Mouse (Mus musculus): ENCODE data around the gene Oas1a. TPM values are rescaled to one million over a fixed set of nuclear protein-coding genes. Genes with fewer than 3 reads are reported as not detected.
"Not testable (repeated sequence)": the region's sequence is repeated elsewhere in the genome, so short reads cannot be mapped to it uniquely, and the experiment has no call there.

Oas1a gene
- polyA plus RNA-seq, 1 experiment, result 1.6 TPM

- Histone ChIP-seq H3K27ac (ENCODE audit: insufficient read depth, low read length) (no peak overlapping the region), H3K4me1 (ENCODE audit: control insufficient read depth, insufficient read depth, low read length) (peaks cover 4% of the 10 kb centered on the region; the same call in 1 of the 2 replicates), H3K4me3 (replicated peaks; ENCODE audit: insufficient read depth, low read depth, low read length) (no peak overlapping the region), H3K27me3 (ENCODE audit: control insufficient read depth, insufficient read depth, low read length) (no peaks in the 10 kb centered on the region)
- TF ChIP-seq CTCF (IDR thresholded peaks at IDR 0.05; ENCODE audit: borderline replicate concordance, insufficient read depth, low read depth, low read length), result no peak
- TF ChIP-seq POLR2A (IDR thresholded peaks at IDR 0.05; ENCODE audit: borderline replicate concordance, insufficient read depth, low read length), result no peak
- WGBS, result 93% methylated on average over 5 of the region's 5 CpGs
- no peak for DNase-seq
These were observed 5.3 kb downstream of the Oas1a start for GRCm38 (mm10) chr5:120902056-120902455.

- 59% methylated on average over 1 of the region's 1 CpGs for WGBS
- no peaks in the 10 kb centered on the region for H3K27me3 ChIP-seq (ENCODE audit: control insufficient read depth, insufficient read depth, low read length)
- no peak for TF ChIP-seq POLR2A (IDR thresholded peaks at IDR 0.05; ENCODE audit: borderline replicate concordance, insufficient read depth, low read length)
- no peak for TF ChIP-seq CTCF (IDR thresholded peaks at IDR 0.05; ENCODE audit: borderline replicate concordance, insufficient read depth, low read depth, low read length)
- no peak overlapping the region for H3K27ac ChIP-seq (ENCODE audit: insufficient read depth, low read length)
- DNase-seq, result no peak
- H3K4me3 ChIP-seq (replicated peaks; ENCODE audit: insufficient read depth, low read depth, low read length), result no peak overlapping the region
- H3K4me1 ChIP-seq (ENCODE audit: control insufficient read depth, insufficient read depth, low read length), result peaks cover 4% of the 10 kb centered on the region
These were observed 6.7 kb downstream of the Oas1a start for GRCm38 (mm10) chr5:120900666-120901065.

- TF ChIP-seq CTCF (IDR thresholded peaks at IDR 0.05; ENCODE audit: borderline replicate concordance, insufficient read depth, low read depth, low read length), result no peak
- no peak for TF ChIP-seq POLR2A (IDR thresholded peaks at IDR 0.05; ENCODE audit: borderline replicate concordance, insufficient read depth, low read length)
- Histone ChIP-seq H3K27me3 (ENCODE audit: control insufficient read depth, insufficient read depth, low read length) (no peaks in the 10 kb centered on the region), H3K4me1 (ENCODE audit: control insufficient read depth, insufficient read depth, low read length) (peaks cover 4% of the 10 kb centered on the region), H3K27ac (ENCODE audit: insufficient read depth, low read length) (no peak overlapping the region), H3K4me3 (replicated peaks; ENCODE audit: insufficient read depth, low read depth, low read length) (no peak overlapping the region)
- no peak for DNase-seq
These were observed 8.6 kb downstream of the Oas1a start for GRCm38 (mm10) chr5:120898726-120899125.

- H3K27ac ChIP-seq (ENCODE audit: insufficient read depth, low read length), result no peak overlapping the region
- H3K4me1 ChIP-seq (ENCODE audit: control insufficient read depth, insufficient read depth, low read length), result peaks cover 7% of the 10 kb centered on the region
- TF ChIP-seq POLR2A (IDR thresholded peaks at IDR 0.05; ENCODE audit: borderline replicate concordance, insufficient read depth, low read length) (no peak), CTCF (IDR thresholded peaks at IDR 0.05; ENCODE audit: borderline replicate concordance, insufficient read depth, low read depth, low read length) (no peak)
- WGBS, result 97% methylated on average over 6 of the region's 6 CpGs
- H3K27me3 ChIP-seq (ENCODE audit: control insufficient read depth, insufficient read depth, low read length), result no peaks in the 10 kb centered on the region
- no peak overlapping the region for H3K4me3 ChIP-seq (replicated peaks; ENCODE audit: insufficient read depth, low read depth, low read length)
- DNase-seq, result no peak
These were observed 9.0 kb downstream of the Oas1a start for GRCm38 (mm10) chr5:120898307-120898706.

DNA sequence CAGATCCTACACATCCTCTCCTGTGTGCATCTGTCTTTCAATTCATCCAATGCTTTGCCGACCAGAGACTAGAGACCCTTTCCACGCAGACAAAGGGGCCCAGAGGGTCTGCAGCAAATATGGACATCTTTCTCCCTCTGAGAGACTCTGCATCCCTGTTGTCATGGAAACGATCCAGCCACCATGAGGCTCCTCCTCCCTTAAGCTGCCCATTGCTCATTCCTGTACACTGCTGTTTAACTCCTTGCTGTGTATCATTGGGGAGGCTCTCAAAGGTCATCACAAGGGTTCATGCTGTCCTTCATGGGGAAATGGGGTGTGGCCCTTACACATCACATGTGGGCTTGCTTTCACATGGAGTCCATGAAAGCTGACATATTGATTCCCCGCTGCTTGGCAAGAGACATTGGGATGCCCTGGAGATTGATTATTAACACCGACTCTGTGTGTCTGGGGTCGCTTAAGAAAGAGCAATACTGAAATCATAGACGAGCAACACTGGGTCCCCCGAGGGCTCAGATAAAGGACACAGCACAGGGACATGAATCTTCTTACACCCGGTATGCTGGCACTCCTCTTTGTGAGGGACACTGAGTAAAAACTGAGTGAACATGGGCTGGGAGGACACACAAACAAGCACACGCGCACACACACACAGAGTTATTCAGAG, 12.0 kb downstream of the Oas1a start:
- DNase-seq, result no peak
- H3K27ac ChIP-seq (ENCODE audit: insufficient read depth, low read length), result no peak overlapping the region
- H3K4me1 ChIP-seq (ENCODE audit: control insufficient read depth, insufficient read depth, low read length), result peaks cover 8% of the 10 kb centered on the region
- H3K27me3 ChIP-seq (ENCODE audit: control insufficient read depth, insufficient read depth, low read length), result no peaks in the 10 kb centered on the region
- TF ChIP-seq POLR2A (IDR thresholded peaks at IDR 0.05; ENCODE audit: borderline replicate concordance, insufficient read depth, low read length), result no peak
- no peak for TF ChIP-seq CTCF (IDR thresholded peaks at IDR 0.05; ENCODE audit: borderline replicate concordance, insufficient read depth, low read depth, low read length)
- H3K4me3 ChIP-seq (replicated peaks; ENCODE audit: insufficient read depth, low read depth, low read length), result no peak overlapping the region
- 89% methylated on average over 11 of the region's 11 CpGs for WGBS

DNA sequence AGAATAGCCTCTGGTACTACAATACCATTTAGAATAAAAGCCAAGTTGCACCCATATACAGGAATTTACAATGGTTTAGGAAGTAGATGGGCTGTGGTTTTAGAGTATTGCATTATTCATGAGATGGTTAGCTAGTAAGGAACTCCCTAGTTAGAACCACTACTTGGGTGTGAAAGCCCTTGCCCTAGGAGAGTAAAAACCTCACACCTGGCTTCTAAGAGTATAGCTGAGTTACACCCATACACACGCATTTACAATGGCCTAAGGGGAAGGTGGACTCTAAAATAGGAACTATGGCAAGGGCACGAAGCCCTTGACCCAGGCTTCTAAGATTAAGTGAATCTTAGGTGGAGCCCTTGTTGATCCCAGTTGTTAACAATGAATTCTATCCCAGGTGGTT, 12.6 kb downstream of the Oas1a start:
- H3K27me3 ChIP-seq (ENCODE audit: control insufficient read depth, insufficient read depth, low read length); H3K27ac ChIP-seq (ENCODE audit: insufficient read depth, low read length); DNase-seq; H3K4me3 ChIP-seq (replicated peaks; ENCODE audit: insufficient read depth, low read depth, low read length); H3K4me1 ChIP-seq (ENCODE audit: control insufficient read depth, insufficient read depth, low read length): not testable (repeated sequence)
- WGBS, result 96% methylated on average over 2 of the region's 2 CpGs

DNA sequence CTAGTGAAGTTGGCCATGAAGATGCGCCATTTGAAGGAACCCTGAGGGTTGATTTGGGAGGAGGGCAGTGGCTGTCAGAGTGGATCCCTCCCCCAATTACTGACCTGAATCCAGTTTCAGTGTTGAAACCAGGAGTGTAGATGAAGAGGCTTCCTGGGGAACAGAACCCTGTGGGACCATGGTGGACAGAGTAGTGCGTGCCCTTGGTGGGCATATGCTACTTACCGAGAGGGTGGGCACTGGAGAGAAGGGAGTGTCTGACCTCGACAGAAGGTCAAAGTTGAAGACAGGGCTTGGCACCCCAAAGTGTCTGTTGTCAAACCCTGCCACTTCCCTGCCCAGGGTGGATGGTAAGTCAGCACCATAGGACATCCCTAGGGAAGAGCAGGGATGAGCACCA, 13.5 kb downstream of the Oas1a start:
- 78% methylated on average over 4 of the region's 4 CpGs for WGBS
- H3K27ac ChIP-seq (ENCODE audit: insufficient read depth, low read length); H3K4me1 ChIP-seq (ENCODE audit: control insufficient read depth, insufficient read depth, low read length); DNase-seq; H3K27me3 ChIP-seq (ENCODE audit: control insufficient read depth, insufficient read depth, low read length); H3K4me3 ChIP-seq (replicated peaks; ENCODE audit: insufficient read depth, low read depth, low read length): not testable (repeated sequence)

DNA sequence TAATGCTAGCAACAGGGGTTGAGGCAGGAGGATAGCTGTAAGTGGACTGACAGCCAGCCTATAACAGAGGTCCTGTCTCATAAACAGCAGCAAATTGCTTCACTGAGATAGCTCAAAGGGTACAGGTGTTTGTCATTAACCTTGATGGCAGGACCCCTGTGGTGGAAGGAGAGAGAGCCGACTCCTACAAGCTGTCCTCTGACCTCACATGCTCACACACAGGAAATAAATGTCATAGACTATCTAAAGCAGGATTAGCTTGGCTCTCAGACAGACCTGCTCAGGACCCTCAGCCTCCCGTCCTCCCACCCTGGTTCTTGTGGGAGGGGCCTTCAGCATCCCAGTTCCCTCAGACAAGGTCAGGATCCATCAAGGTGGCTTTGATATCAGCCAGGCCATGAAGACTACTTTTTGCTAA, 15.1 kb downstream of the Oas1a start:
- Histone ChIP-seq H3K4me1 (ENCODE audit: control insufficient read depth, insufficient read depth, low read length) (peaks cover 4% of the 10 kb centered on the region), H3K4me3 (replicated peaks; ENCODE audit: insufficient read depth, low read depth, low read length) (no peak overlapping the region), H3K27ac (ENCODE audit: insufficient read depth, low read length) (no peak overlapping the region), H3K27me3 (ENCODE audit: control insufficient read depth, insufficient read depth, low read length) (no peaks in the 10 kb centered on the region)
- WGBS, result 90% methylated on average over 2 of the region's 2 CpGs
- no peak for DNase-seq
- no peak for TF ChIP-seq POLR2A (IDR thresholded peaks at IDR 0.05; ENCODE audit: borderline replicate concordance, insufficient read depth, low read length)
- no peak for TF ChIP-seq CTCF (IDR thresholded peaks at IDR 0.05; ENCODE audit: borderline replicate concordance, insufficient read depth, low read depth, low read length)

GRCm38 (mm10) chr5:120891566-120892242, 15.6 kb downstream of the Oas1a start:
- H3K4me3 ChIP-seq (replicated peaks; ENCODE audit: insufficient read depth, low read depth, low read length); DNase-seq; H3K27ac ChIP-seq (ENCODE audit: insufficient read depth, low read length); H3K27me3 ChIP-seq (ENCODE audit: control insufficient read depth, insufficient read depth, low read length); H3K4me1 ChIP-seq (ENCODE audit: control insufficient read depth, insufficient read depth, low read length): not testable (repeated sequence)
- 89% methylated on average over 2 of the region's 2 CpGs for WGBS
